Mouse (Mus musculus) liver, embryonic 13.5 days (tissue): ENCODE measurements around the gene Smg6. TPM values are rescaled to one million over a fixed set of nuclear protein-coding genes. Genes with fewer than 3 reads are reported as not detected.

Source experiments
- ATAC-seq: fragments of 200-750 bp; cut with Nextera tagmentation; 2 replicates; pipeline ENCODE4 v1.8.0; 2017; ENCODE audit warnings: low read depth, mild to moderate bottlenecking, moderate number of reproducible peaks, moderate library complexity
- DNase-seq: peaks from one replicate; pipeline ENCODE4 v3.0.0; 2022
- H3K27ac ChIP-seq: fragments of 300-500 bp; sonication (generic); 2 replicates; pipeline ENCODE4 v1.5.1; 2015; ENCODE audit warnings: moderate library complexity, mild to moderate bottlenecking, inconsistent platforms
- H3K27me3 ChIP-seq: fragments of 300-500 bp; sonication (generic); 2 replicates; pipeline ENCODE4 v1.6.1; 2015; ENCODE audit warnings: mild to moderate bottlenecking, inconsistent platforms
- H3K36me3 ChIP-seq: fragments of 300-500 bp; sonication (generic); 2 replicates; pipeline ENCODE4 v1.6.1; 2015; ENCODE audit warnings: mild to moderate bottlenecking, inconsistent platforms
- H3K4me1 ChIP-seq: fragments of 300-500 bp; sonication (generic); replicated peaks from 2 replicates; pipeline ENCODE4 v1.6.1; 2015; ENCODE audit warnings: inconsistent platforms
- H3K4me2 ChIP-seq: fragments of 300-500 bp; sonication (generic); 2 replicates; pipeline ENCODE4 v1.6.1; 2015; ENCODE audit warnings: inconsistent platforms, mild to moderate bottlenecking, moderate library complexity
- H3K4me3 ChIP-seq: fragments of 300-500 bp; sonication (generic); replicated peaks from 2 replicates; pipeline ENCODE4 v1.5.1; 2015; ENCODE audit warnings: mild to moderate bottlenecking, inconsistent platforms
- H3K9ac ChIP-seq: fragments of 300-500 bp; sonication (generic); 2 replicates; pipeline ENCODE4 v1.6.1; 2015; ENCODE audit warnings: mild to moderate bottlenecking, inconsistent platforms
- H3K9me3 ChIP-seq: fragments of 300-500 bp; sonication (generic); replicated peaks from 2 replicates; pipeline ENCODE4 v1.6.1; 2016; ENCODE audit warnings: inconsistent platforms
- WGBS: fragments of 180-500 bp; shearing (Covaris S2); methylation state at CpG from one replicate; pipeline ENCODE4 v1.1.7; 2015; ENCODE audit not compliant: insufficient replicate concordance; 5-methylcytosine and 5-hydroxymethylcytosine counted together
- polyA plus RNA-seq: library from polyadenylated mRNA; unstranded; fragments of >200 nt; fragmentation: Nextera tagmentation; extraction: Ambion mirVana; gene quantifications from 2 replicates; pipeline ENCODE4 v1.2.1, GENCODE M21; 2015

The Smg6 gene
- polyA plus RNA-seq, 1 experiment from 2014 or later: 4.4 TPM

DNA sequence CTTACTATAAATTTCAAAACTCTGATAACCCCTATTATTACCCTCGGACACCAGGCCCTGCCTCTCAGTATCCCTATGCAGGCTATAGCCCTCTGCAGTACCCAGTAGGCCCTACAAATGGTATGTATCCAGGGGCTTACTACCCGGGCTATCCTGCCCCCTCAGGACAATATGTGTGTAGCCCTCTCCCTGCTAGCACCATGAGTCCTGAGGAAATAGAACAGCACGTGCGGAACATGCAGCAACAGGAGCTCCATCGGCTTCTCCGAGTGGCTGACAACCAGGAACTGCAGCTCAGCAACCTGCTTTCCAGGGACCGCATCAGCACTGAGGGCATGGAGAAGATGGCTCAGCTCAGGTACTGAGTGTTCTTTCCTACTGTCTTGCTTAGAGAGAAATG lies 4.8 kb downstream of the Smg6 start:
- 91% methylated on average over 7 of the region's 7 CpGs for WGBS
- peaks cover 52% of the 10 kb centered on the region for H3K36me3 ChIP-seq
- no peak for ATAC-seq

GRCm38 (mm10) chr11:74946348-74946747 lies 20.7 kb downstream of the Smg6 start:
- ATAC-seq: no peak
- 77% methylated on average over 3 of the region's 3 CpGs for WGBS
- no peak overlapping the region for H3K4me3 ChIP-seq
- peaks cover 25% of the 10 kb centered on the region for H3K36me3 ChIP-seq
- H3K9ac ChIP-seq: no peak overlapping the region
- H3K4me2 ChIP-seq: no peak overlapping the region
- no peak overlapping the region for H3K27ac ChIP-seq
- no peaks in the 10 kb centered on the region for H3K27me3 ChIP-seq
- DNase-seq: no peak
- H3K4me1 ChIP-seq: 0 out of 2 replicates have a peak, but pooled peaks cover 5% of the 10 kb centered on the region
- no peaks in the 10 kb centered on the region for H3K9me3 ChIP-seq

More for the DNA sequence above, 4.8 kb downstream of the Smg6 start:
- Histone ChIP-seq H3K4me2 (no peak overlapping the region), H3K9me3 (no peaks in the 10 kb centered on the region), H3K4me1 (peaks cover 24% of the 10 kb centered on the region), H3K4me3 (no peak overlapping the region), H3K27ac (no peak overlapping the region), H3K9ac (no peak overlapping the region), H3K27me3 (no peaks in the 10 kb centered on the region)
- DNase-seq: no peak

DNA sequence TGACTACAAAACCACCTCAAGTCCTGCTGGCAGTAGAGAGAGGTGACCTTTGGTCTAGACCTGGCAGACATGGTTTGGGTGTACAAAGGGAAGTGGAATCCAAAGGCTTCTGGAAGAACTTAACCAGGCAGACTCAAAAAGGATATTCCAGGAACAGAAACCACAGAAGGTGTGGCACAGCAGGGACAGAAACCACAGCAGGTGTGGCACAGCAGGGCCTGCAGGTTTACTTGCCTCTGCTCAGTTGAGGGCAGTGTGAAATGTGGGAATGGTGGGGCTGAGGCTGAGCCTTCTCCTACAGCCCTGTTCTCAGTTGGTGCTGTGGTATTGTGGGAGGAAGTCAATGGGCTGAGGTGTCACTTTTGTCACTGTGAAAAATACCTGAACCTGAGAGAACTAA lies 29.3 kb downstream of the Smg6 start:
- Histone ChIP-seq H3K4me2 (no peak overlapping the region), H3K36me3 (no peaks in the 10 kb centered on the region; the same call in 1 of the 2 replicates), H3K9ac (no peak overlapping the region), H3K27me3 (no peaks in the 10 kb centered on the region), H3K9me3 (no peaks in the 10 kb centered on the region), H3K27ac (no peak overlapping the region), H3K4me3 (no peak overlapping the region), H3K4me1 (peaks cover 18% of the 10 kb centered on the region)
- no peak for DNase-seq
- ATAC-seq: no peak

DNA sequence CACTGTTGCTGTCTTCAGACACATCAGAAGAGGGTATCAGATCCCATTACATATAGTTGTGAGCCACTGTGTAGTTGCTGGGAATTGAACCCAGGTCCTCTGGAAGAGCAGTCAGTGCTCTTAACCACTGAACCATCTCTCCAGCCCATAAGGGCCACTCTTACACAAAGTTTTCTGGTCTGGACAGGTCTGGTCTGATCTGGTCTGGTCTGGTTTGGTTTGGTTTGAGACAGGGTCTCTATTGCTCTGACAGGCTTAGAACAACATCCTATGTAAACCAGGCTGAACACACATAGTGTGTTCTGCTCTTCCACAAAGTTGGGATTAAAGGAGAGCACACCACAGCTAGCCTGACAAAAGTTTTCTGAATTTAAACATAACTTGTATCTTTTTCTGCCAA lies 30.4 kb downstream of the Smg6 start:
- Histone ChIP-seq H3K27me3 (no peaks in the 10 kb centered on the region), H3K9me3 (no peaks in the 10 kb centered on the region), H3K4me3 (no peak overlapping the region), H3K36me3 (no peaks in the 10 kb centered on the region; the same call in 1 of the 2 replicates), H3K4me2 (no peak overlapping the region), H3K9ac (no peak overlapping the region), H3K27ac (no peak overlapping the region), H3K4me1 (peaks cover 19% of the 10 kb centered on the region)
- ATAC-seq (no peak), DNase-seq (no peak)

DNA sequence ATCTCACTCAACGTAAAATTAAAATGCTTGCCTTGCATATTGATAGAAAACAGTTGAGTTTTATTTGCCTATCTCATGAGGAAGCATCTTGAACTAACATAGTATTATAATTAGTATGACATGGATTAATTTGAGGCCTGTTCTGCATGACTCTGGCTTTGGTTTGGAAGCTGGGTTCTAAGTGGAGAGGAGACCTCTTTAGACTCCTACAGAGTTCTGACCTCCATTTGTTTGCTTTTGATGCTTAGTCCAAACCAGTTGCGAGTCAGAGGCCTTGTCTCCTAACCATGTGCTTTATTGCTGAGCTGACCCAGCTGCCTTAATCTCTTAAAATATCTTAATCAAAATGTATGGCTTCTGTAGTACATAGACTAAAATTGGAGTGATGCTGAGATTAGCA lies 32.0 kb downstream of the Smg6 start:
- H3K4me3 ChIP-seq: no peak overlapping the region
- no peak overlapping the region for H3K27ac ChIP-seq
- no peaks in the 10 kb centered on the region for H3K27me3 ChIP-seq
- no peak for DNase-seq
- no peak overlapping the region for H3K9ac ChIP-seq
- no peaks in the 10 kb centered on the region; the same call in 1 of the 2 replicates for H3K36me3 ChIP-seq
- H3K4me2 ChIP-seq: no peak overlapping the region
- WGBS: 81% methylated on average over 2 of the region's 2 CpGs
- ATAC-seq: no peak
- H3K4me1 ChIP-seq: peaks cover 19% of the 10 kb centered on the region
- no peaks in the 10 kb centered on the region for H3K9me3 ChIP-seq

- Histone ChIP-seq H3K4me2 (no peak overlapping the region), H3K4me1 (peaks cover 19% of the 10 kb centered on the region), H3K36me3 (0 out of 2 replicates have a peak, but pooled peaks cover 2% of the 10 kb centered on the region), H3K9ac (no peak overlapping the region), H3K9me3 (no peaks in the 10 kb centered on the region), H3K4me3 (no peak overlapping the region), H3K27ac (0 out of 2 replicates have a peak overlapping the region, but pooled peaks have one; percentile 27), H3K27me3 (no peaks in the 10 kb centered on the region)
- no peak for DNase-seq
- ATAC-seq: no peak
- 71% methylated on average over 2 of the region's 2 CpGs for WGBS
Measured at GRCm38 (mm10) chr11:74959501-74959900, 33.9 kb downstream of the Smg6 start.

- Histone ChIP-seq H3K9me3 (no peaks in the 10 kb centered on the region), H3K27me3 (no peaks in the 10 kb centered on the region), H3K4me3 (no peak overlapping the region), H3K4me1 (peaks cover 16% of the 10 kb centered on the region), H3K27ac (0 out of 2 replicates have a peak overlapping the region, but pooled peaks have one; percentile 27), H3K9ac (no peak overlapping the region), H3K4me2 (no peak overlapping the region), H3K36me3 (0 out of 2 replicates have a peak, but pooled peaks cover 2% of the 10 kb centered on the region)
- WGBS: 65% methylated on average over 9 of the region's 9 CpGs
- no peak for DNase-seq
- no peak for ATAC-seq
Measured at GRCm38 (mm10) chr11:74960031-74960551, 34.5 kb downstream of the Smg6 start.

DNA sequence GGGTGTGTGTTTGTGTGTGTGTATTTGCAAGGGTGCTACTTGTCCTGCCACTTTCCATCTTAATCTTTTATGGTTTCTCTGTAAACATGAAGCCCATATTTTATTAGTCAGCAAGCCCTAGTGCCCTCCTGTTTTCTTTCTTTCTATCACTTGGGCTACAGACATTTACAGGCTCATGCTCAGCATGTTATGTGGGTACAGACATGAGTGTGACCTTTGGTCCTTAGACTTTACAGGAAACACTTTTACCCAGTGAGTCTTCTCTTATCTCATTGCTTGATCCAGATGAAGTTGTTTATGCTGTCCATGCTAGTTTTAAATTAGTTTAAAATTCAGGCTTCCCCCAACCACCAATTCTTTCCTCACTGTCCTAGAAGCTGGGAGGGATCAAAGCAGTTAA lies 36.3 kb downstream of the Smg6 start:
- Histone ChIP-seq H3K9me3 (no peaks in the 10 kb centered on the region), H3K4me3 (no peak overlapping the region), H3K36me3 (0 out of 2 replicates have a peak, but pooled peaks cover 2% of the 10 kb centered on the region), H3K27me3 (no peaks in the 10 kb centered on the region), H3K4me1 (peaks cover 13% of the 10 kb centered on the region), H3K9ac (no peak overlapping the region), H3K4me2 (no peak overlapping the region), H3K27ac (no peak overlapping the region)
- DNase-seq: no peak
- no peak for ATAC-seq

DNA sequence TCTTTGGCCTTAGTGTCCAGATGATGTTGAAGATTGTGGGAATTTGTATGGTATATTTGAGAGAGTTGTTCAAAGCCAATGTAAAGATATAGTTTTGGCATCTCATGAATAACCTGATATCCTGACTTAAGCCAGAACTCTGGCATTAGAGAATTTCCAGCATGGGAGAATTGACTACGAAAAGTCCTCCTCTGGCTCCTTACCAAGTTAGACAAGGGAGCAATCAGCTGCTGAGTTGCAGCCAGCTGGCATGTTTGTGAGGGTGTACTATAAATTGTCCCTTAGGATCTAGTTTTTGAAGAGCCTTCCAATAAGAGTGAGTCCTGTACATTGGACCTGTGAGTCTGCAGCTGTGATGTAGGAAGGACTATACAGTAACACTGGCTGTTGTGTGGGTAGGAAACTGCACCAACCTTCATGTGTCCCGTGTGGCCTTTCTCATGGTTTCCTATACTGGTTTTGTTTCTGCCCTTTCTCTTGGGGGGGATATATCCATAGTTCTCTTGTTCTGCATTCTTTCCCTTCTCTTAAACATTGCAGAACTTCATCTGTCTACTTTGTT lies 37.3 kb downstream of the Smg6 start:
- Histone ChIP-seq H3K9ac (no peak overlapping the region), H3K4me3 (no peak overlapping the region), H3K4me2 (no peak overlapping the region), H3K9me3 (no peaks in the 10 kb centered on the region), H3K27me3 (no peaks in the 10 kb centered on the region), H3K4me1 (peaks cover 13% of the 10 kb centered on the region), H3K36me3 (0 out of 2 replicates have a peak, but pooled peaks cover 2% of the 10 kb centered on the region), H3K27ac (no peak overlapping the region)
- ATAC-seq (no peak), DNase-seq (no peak)
- WGBS: 83% methylated on average over 2 of the region's 2 CpGs

GRCm38 (mm10) chr11:74965516-74965915 lies 39.9 kb downstream of the Smg6 start:
- H3K9ac ChIP-seq: no peak overlapping the region
- DNase-seq: no peak
- WGBS: 90% methylated on average over 3 of the region's 3 CpGs

GRCm38 (mm10) chr11:74973290-74974157 lies 47.9 kb downstream of the Smg6 start:
- Histone ChIP-seq H3K4me1 (no peaks in the 10 kb centered on the region), H3K4me3 (no peak overlapping the region), H3K27me3 (no peaks in the 10 kb centered on the region), H3K4me2 (no peak overlapping the region), H3K9me3 (no peaks in the 10 kb centered on the region), H3K27ac (no peak overlapping the region), H3K9ac (no peak overlapping the region), H3K36me3 (no peaks in the 10 kb centered on the region)
- no peak for DNase-seq
- 72% methylated on average over 7 of the region's 7 CpGs for WGBS
- ATAC-seq: no peak

More at GRCm38 (mm10) chr11:74965516-74965915, 39.9 kb downstream of the Smg6 start:
- ATAC-seq: no peak
- H3K27ac ChIP-seq: no peak overlapping the region
- no peaks in the 10 kb centered on the region for H3K9me3 ChIP-seq
- no peaks in the 10 kb centered on the region for H3K4me1 ChIP-seq
- no peaks in the 10 kb centered on the region for H3K27me3 ChIP-seq
- H3K4me3 ChIP-seq: no peak overlapping the region
- H3K4me2 ChIP-seq: no peak overlapping the region
- 0 out of 2 replicates have a peak, but pooled peaks cover 2% of the 10 kb centered on the region for H3K36me3 ChIP-seq
